Mouse (Mus musculus): ENCODE results near the gene Ubac1.

DNA sequence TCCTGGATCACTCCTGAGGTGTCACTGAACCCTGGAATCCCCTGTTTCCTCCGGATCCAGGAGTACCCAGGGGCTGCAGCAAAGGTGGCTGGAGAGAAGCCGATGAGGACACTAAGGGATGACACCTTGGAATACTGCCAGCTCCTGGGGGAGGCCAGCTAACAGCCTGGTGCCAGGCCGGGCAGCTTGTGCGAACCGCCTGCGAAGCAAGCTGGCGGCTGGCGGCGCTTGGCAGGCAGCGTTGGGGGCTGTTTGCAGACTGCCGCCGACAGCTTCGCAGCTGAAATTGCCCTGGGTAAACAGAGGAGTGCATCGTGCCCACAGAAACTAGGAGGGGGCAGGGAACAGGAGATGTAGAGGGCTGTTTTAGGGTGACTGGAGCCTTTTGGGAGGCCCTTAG, 18.4 kb upstream of the Ubac1 start:
- TF ChIP-seq CTCF (conservative IDR thresholded peaks at IDR 0.05; ENCODE audit: low read length): no peak
- TF ChIP-seq POU5F1 (IDR thresholded peaks at IDR 0.05; ENCODE audit: borderline replicate concordance, low read length): no peak
- no peak for TF ChIP-seq NANOG (IDR thresholded peaks at IDR 0.05; ENCODE audit: borderline replicate concordance, low read length)
